Mouse (Mus musculus): ENCODE measurements around the gene Ppard. TPM values are rescaled to one million over a fixed set of nuclear protein-coding genes. Genes with fewer than 3 reads are reported as not detected.

The Ppard gene
- polyA plus RNA-seq (2012; rRNA removed), result 9.8 and 11.1 TPM in 2 replicates

GRCm38 (mm10) chr17:28232475-28233060, at the start of gene Ppard:
TSS of gene Ppard (plus strand) at chr17:28232700.

GRCm38 (mm10) chr17:28207591-28208313, 24.7 kb upstream of the Ppard start, which contains the start of gene Def6:
TSS of gene Def6 (plus strand) at chr17:28207778.

DNA sequence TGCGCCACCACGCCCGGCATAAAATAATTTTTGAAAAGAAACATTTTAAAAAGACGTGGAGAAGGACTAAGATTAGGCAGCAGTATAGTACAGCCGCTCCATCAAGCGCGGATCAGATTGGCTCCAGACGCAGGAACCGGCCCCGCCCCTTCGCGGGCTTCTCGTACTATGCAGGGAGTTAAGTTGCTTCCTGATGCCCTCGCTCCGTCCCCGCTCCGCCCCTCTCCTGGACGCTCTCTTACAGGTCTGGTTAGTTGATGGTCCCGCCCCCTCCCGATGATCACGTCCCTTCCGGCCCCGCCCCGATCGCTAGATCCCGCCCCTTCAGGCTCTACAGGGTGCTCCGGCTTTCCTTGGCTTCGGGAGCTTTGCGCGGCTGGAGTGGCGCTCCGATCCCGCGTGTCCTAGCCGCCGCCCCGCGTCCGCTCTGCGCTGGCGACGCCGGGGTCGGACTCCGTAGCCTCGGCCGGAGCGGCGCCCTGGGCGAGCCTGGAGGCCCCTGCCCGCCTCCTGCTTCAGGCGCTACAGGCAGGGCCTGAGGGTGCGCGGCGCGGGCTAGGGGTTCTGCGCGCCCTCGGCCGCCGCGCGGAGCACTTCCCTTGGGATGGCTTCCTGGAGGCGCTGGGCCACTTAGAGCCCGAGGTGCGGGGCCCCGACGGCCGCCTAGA, 80.8 kb downstream of the Ppard start, which contains the start of gene Fance:
Gene Fance (plus strand): TSS at position 308 of the 668 bp plus-strand sequence.

DNA sequence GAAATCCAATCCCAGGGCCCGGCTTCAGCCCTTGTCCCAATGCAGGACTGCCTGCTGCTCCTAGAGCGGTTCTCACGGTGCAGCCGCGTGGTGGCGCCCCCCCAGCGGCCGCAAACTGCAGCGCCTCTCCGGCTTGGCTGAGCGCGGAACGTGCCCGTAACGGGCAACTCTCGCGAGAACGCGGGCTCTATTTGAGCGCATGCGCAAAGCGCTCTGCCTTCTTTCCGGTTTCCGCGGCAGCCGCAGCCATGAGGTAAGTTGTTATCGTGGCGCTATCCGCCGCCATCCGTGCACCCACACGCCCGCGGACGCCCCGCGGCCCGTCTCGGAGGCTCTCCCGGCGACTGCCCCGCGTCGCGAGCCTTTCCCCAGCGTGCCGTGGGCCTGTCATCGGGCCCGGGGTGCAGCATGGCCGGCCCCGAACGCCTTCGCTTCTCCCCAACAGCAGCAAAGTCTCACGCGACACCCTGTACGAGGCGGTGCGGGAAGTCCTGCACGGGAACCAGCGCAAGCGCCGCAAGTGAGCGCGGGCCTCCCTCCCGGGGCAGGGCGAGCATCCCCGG, 95.9 kb downstream of the Ppard start, which contains the start of gene Rpl10a:
Gene Rpl10a (plus strand): TSS at position 106 of the 563 bp plus-strand sequence.

DNA sequence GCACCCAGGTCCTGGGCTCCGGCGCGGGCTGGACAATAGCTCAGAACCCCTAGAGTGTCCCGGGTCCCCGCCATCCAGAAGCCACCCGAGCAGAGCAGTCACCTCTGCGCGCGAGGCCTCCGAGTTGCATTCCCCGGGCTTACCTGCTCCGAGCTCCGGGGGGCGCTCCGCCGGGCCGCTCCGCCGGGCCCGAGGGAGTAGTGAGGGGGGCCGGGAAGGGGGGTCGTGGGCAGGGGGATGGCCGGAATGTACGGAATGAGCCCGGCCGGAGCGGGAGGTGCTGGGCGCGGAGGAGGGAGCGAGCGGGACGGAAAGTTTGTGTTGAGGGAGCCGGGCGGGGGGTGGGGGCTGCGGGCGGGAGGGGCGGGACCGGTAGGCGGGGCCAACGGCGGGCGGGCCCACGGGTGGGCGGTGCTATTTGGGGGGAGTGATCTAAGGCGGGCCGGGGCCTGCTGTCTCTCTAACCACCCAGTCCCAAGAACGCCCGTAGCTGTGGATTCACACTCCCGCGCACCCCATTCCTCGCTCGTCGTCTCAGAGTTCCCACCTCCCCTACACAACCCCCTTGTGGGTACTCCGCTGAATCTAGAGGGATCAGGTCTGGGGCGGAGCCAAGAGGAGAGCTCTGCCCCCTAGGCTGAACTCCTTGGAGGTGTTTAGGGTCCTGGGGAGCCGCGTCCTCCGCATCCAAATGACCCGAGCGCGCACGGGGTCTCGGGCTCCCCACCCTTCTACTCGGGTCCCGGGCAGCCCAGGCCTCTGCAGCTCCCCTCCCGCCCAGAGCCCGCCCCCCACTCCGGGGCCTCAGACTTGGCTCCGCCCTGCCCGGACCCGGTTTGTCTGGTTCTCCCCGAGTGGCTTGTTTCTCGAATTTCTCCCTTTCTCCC, 118.2 kb downstream of the Ppard start, which contains the start of gene Tead3:
Gene Tead3 (minus strand): TSS at position 352 of the 887 bp plus-strand sequence.

Other genes starting within 250 kb of the Ppard start
- 2.7 and 3.3 TPM in 2 replicates for gene Tcp11, start 152.1 kb upstream of the Ppard start, polyA plus RNA-seq (2012; rRNA removed)
- gene Scube3, start 90.6 kb upstream of the Ppard start, polyA plus RNA-seq (2012; rRNA removed), result 14.5 and 16.3 TPM in 2 replicates
- 74.3 and 80.9 TPM in 2 replicates for gene Zfp523, start 55.6 kb upstream of the Ppard start, polyA plus RNA-seq (2012; rRNA removed)
- 7.9 and 8.6 TPM in 2 replicates for gene Def6, start 24.9 kb upstream of the Ppard start, polyA plus RNA-seq (2012; rRNA removed)
- gene Fance, start 80.8 kb downstream of the Ppard start, polyA plus RNA-seq (2012; rRNA removed), result 12.8 and 16.0 TPM in 2 replicates
- 1,647 and 1,951 TPM in 2 replicates for gene Rpl10a, start 95.8 kb downstream of the Ppard start, polyA plus RNA-seq (2012; rRNA removed)
- gene Tead3, start 118.1 kb downstream of the Ppard start, polyA plus RNA-seq (2012; rRNA removed), result 6.2 and 7.0 TPM in 2 replicates
- 0.95 and 1.1 TPM in 2 replicates for gene Tulp1, start 132.5 kb downstream of the Ppard start, polyA plus RNA-seq (2012; rRNA removed)

Data from central nervous system, embryonic 18 days (tissue).